Mouse (Mus musculus) ES-E14 (cell line): ENCODE measurements around the gene Selenon. TPM values are rescaled to one million over a fixed set of nuclear protein-coding genes. Genes with fewer than 3 reads are reported as not detected.
A peak's percentile ranks its signal among the peaks of the same experiment; 100 is the strongest.
"Not testable (repeated sequence)": the region's sequence is repeated elsewhere in the genome, so short reads cannot be mapped to it uniquely, and the experiment has no call there.

Experiments
- DNase-seq: peaks from one replicate; pipeline ENCODE4 v3.0.0-alpha.2; 2013; ENCODE audit warnings: low read depth, low spot score
- H3K27ac ChIP-seq: 2 replicates; pipeline ENCODE4 v1.5.1; 2012; ENCODE audit warnings: low read depth, mild to moderate bottlenecking, low read length, moderate library complexity, mixed read lengths; ENCODE audit not compliant: poor library complexity, insufficient read depth, severe bottlenecking
- H3K36me3 ChIP-seq: 2 replicates; pipeline ENCODE4 v1.6.1; 2012; ENCODE audit warnings: mild to moderate bottlenecking, low read length, moderate library complexity, mixed read lengths; ENCODE audit not compliant: control insufficient read depth, poor library complexity, insufficient read depth, severe bottlenecking
- H3K4me1 ChIP-seq, 2 experiments: fragments of 150-350 bp in 1 of 2; sonication (generic) in 1 of 2; 2 replicates each; pipeline ENCODE4 v1.6.1; 2012; ENCODE audit warnings: low read length in 2 of 2, mild to moderate bottlenecking in 1 of 2, mixed read lengths in 1 of 2; ENCODE audit not compliant: control insufficient read depth in 2 of 2, insufficient read depth in 2 of 2, poor library complexity in 1 of 2
- H3K4me3 ChIP-seq, 2 experiments: fragments of 150-350 bp in 1 of 2; sonication (generic) in 1 of 2; 2 replicates each; pipeline ENCODE4 v1.5.1; 2012; ENCODE audit warnings: low read length in 2 of 2, low read depth in 1 of 2, mild to moderate bottlenecking in 1 of 2, mixed read lengths in 1 of 2; ENCODE audit not compliant: insufficient read depth in 1 of 2, poor library complexity in 1 of 2, severe bottlenecking in 1 of 2
- H3K9ac ChIP-seq: 2 replicates; pipeline ENCODE4 v1.6.1; 2012; ENCODE audit warnings: low read depth, mild to moderate bottlenecking, low read length, mixed read lengths; ENCODE audit not compliant: poor library complexity, insufficient read depth, severe bottlenecking
- H3K9me3 ChIP-seq: fragments of 150-350 bp; sonication (generic); 2 replicates; pipeline ENCODE4 v1.6.1; 2012; ENCODE audit warnings: low read depth, mild to moderate bottlenecking, low read length; ENCODE audit not compliant: control insufficient read depth, insufficient read depth
- CHD2 ChIP-seq: IDR thresholded peaks from 2 replicates; pipeline ENCODE4 v1.6.1; 2014; ENCODE audit warnings: mild to moderate bottlenecking, low read depth, low read length, inconsistent platforms
- HCFC1 ChIP-seq: IDR thresholded peaks from 2 replicates; pipeline ENCODE4 v1.6.1; 2012; ENCODE audit warnings: low read length, inconsistent platforms, borderline replicate concordance; ENCODE audit not compliant: insufficient read depth
- MAFK ChIP-seq: IDR thresholded peaks from 2 replicates; pipeline ENCODE4 v1.6.1; 2014; ENCODE audit warnings: mild to moderate bottlenecking, low read depth, low read length, inconsistent platforms; ENCODE audit not compliant: insufficient read depth
- ZC3H11A ChIP-seq: IDR thresholded peaks from 2 replicates; pipeline ENCODE4 v1.6.1; 2012; ENCODE audit warnings: low read depth, mild to moderate bottlenecking, inconsistent platforms, low read length, borderline replicate concordance
- ZNF384 ChIP-seq: IDR thresholded peaks from 2 replicates; pipeline ENCODE4 v1.6.1; 2012; ENCODE audit warnings: low read depth, low read length, inconsistent platforms
- in situ Hi-C, 2 experiments: fragments of 600-800 bp; cut with MboI; formaldehyde crosslinking; loops; one replicate each; pipeline ENCODE4 v1.15.1; 2025; ENCODE audit warnings: low sequenced_read_pairs in 2 of 2, inconsistent platforms in 1 of 2; ENCODE audit not compliant: unreplicated experiment in 2 of 2
- total RNA-seq: library from RNA; depleted of rRNA; stranded (reverse); fragments of 300-350 nt; gene quantifications from 2 replicates; pipeline ENCODE4 v1.2.3, GENCODE M21; 2012

Gene Selenon
- total RNA-seq, 1 experiment: 8.3 TPM

DNA sequence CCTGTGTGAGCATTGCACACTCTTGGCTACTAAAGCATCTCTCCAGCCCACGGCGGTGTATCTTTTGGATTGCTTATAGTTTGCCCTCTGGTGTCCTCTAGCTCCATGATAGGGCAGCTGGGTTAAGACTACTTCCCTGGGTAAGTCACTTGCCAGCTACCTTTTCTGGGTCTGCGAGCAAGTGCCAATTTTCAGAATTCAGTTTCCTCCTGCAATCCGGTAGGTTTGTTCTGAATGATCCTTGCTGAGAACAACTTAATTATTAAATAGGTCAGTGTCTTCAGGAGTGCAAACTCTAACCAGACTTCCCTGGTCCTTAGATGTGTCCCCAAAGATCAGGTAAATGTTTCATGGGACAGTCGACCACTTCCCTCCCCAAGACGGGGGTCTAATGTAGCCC lies 50.9 kb downstream of the Selenon start:
- no peak overlapping the region for H3K4me3 ChIP-seq
- in situ Hi-C loops: no loop called here
- no peak overlapping the region for H3K9ac ChIP-seq
- H3K9me3 ChIP-seq: no peaks in the 10 kb centered on the region
- DNase-seq: no peak
- no peaks in the 10 kb centered on the region for H3K36me3 ChIP-seq
- no peak overlapping the region for H3K27ac ChIP-seq
- TF ChIP-seq HCFC1 (no peak), MAFK (no peak), ZC3H11A (no peak), ZNF384 (no peak), CHD2 (no peak)
- H3K4me1 ChIP-seq: peaks cover 3 to 8% of the 10 kb centered on the region in 2 experiments; a peak in 1 of 4 replicates

DNA sequence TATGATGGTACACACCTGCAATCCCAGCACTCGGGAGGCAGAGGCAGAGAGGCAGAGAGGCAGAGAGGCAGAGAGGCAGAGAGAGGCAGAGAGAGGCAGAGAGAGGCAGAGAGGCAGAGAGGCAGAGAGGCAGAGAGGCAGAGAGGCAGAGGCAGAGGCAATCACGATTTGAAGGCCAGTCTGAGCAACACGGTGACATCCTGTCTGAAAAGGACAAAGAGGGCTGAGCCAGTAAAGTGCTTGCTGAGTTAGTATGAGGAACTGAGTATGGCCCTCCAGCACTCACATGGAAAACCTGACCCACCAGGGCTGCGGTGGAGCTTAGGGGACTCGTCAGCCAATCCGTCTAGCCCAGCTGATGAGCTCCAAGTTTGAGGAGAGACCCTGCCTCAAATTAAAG lies 53.0 kb downstream of the Selenon start:
- DNase-seq, H3K36me3 ChIP-seq, H3K9me3 ChIP-seq, in situ Hi-C loops, H3K9ac ChIP-seq, H3K4me3 ChIP-seq, H3K27ac ChIP-seq: not testable (repeated sequence)
- peaks cover 8 to 18% of the 10 kb centered on the region in 2 experiments; a peak in 3 of 4 replicates for H3K4me1 ChIP-seq

- no peak overlapping the region for H3K27ac ChIP-seq
- DNase-seq: no peak
- peaks cover 8 to 19% of the 10 kb centered on the region in 2 experiments; a peak in 3 of 4 replicates for H3K4me1 ChIP-seq
- H3K9ac ChIP-seq: no peak overlapping the region
- H3K4me3 ChIP-seq: no peak overlapping the region
- H3K36me3 ChIP-seq: no peaks in the 10 kb centered on the region
- H3K9me3 ChIP-seq: no peaks in the 10 kb centered on the region
- in situ Hi-C loops: no loop called here
- TF ChIP-seq CHD2: no peak
- TF ChIP-seq ZNF384: no peak
- no peak for TF ChIP-seq ZC3H11A
- no peak for TF ChIP-seq MAFK
- no peak for TF ChIP-seq HCFC1
Measured at GRCm38 (mm10) chr4:134497986-134498731, 53.8 kb downstream of the Selenon start.

- no peaks in the 10 kb centered on the region for H3K9me3 ChIP-seq
- in situ Hi-C loops: no loop called here
- no peak overlapping the region for H3K9ac ChIP-seq
- TF ChIP-seq ZNF384 (no peak), ZC3H11A (no peak), HCFC1 (no peak), CHD2 (no peak), MAFK (no peak)
- H3K4me3 ChIP-seq: peak overlapping the region; percentile 20 to 53; a peak in 2 of 4 replicates
- no peaks in the 10 kb centered on the region for H3K36me3 ChIP-seq
- H3K4me1 ChIP-seq: peaks cover 8 to 19% of the 10 kb centered on the region in 2 experiments; a peak in 3 of 4 replicates
- no peak for DNase-seq
- no peak overlapping the region for H3K27ac ChIP-seq
Measured at GRCm38 (mm10) chr4:134497223-134497622, 54.7 kb downstream of the Selenon start.
